Mouse (Mus musculus) cerebellum, adult 11-12 months (tissue): Measurements from ENCODE around the gene Rras.
"Not testable (repeated sequence)": the region's sequence is repeated elsewhere in the genome, so short reads cannot be mapped to it uniquely, and the experiment has no call there.

Source experiments
- DNase-seq: peaks from one replicate; pipeline ENCODE4 v3.0.0; 2022

Gene Rras

GRCm38 (mm10) chr7:45000539-45001114 is 17.1 kb upstream of the Rras start:
- DNase-seq: no peak

- DNase-seq: peak; percentile 40
Observed at GRCm38 (mm10) chr7:45002440-45002839, 15.3 kb upstream of the Rras start.

- DNase-seq: no peak
Observed at GRCm38 (mm10) chr7:45004546-45004945, 13.2 kb upstream of the Rras start.

GRCm38 (mm10) chr7:45005321-45005992 is 12.3 kb upstream of the Rras start:
- peak; percentile 31 for DNase-seq

GRCm38 (mm10) chr7:45006503-45006902 is 11.3 kb upstream of the Rras start:
- no peak for DNase-seq

GRCm38 (mm10) chr7:45007141-45007540 is 10.6 kb upstream of the Rras start:
- peak; percentile 33 for DNase-seq

- DNase-seq: no peak
Observed at GRCm38 (mm10) chr7:45007846-45008245, 9.9 kb upstream of the Rras start.

GRCm38 (mm10) chr7:45008411-45008810 is 9.3 kb upstream of the Rras start:
- peak; percentile 41 for DNase-seq

- no peak for DNase-seq
Observed at GRCm38 (mm10) chr7:45012011-45012410, 5.8 kb upstream of the Rras start.

GRCm38 (mm10) chr7:45012824-45013223 is 4.9 kb upstream of the Rras start:
- DNase-seq: peak; percentile 55

- peak; percentile 51 for DNase-seq
Observed at GRCm38 (mm10) chr7:45013366-45014095, 4.2 kb upstream of the Rras start.

GRCm38 (mm10) chr7:45014096-45014451 is 3.7 kb upstream of the Rras start:
- DNase-seq: peak; percentile 48

GRCm38 (mm10) chr7:45015344-45015956 is 2.3 kb upstream of the Rras start:
- no peak for DNase-seq

GRCm38 (mm10) chr7:45015957-45016612 is 1.7 kb upstream of the Rras start, which contains the start of gene Scaf1:
Gene Scaf1, minus strand, starts transcription at chr7:45016363.
- peak; percentile 100 for DNase-seq

GRCm38 (mm10) chr7:45016761-45017160 is 1.0 kb upstream of the Rras start:
- no peak for DNase-seq

GRCm38 (mm10) chr7:45019031-45019571 is 1.3 kb downstream of the Rras start:
- peak; percentile 55 for DNase-seq

GRCm38 (mm10) chr7:45020225-45020624 is 2.5 kb downstream of the Rras start:
- peak; percentile 52 for DNase-seq

GRCm38 (mm10) chr7:45023711-45024110 is 6.0 kb downstream of the Rras start:
- not testable (repeated sequence) for DNase-seq

- DNase-seq: no peak
Observed at GRCm38 (mm10) chr7:45024281-45025248, 6.8 kb downstream of the Rras start.

GRCm38 (mm10) chr7:45025601-45026220 is 8.0 kb downstream of the Rras start:
- DNase-seq: peak; percentile 32

- no peak for DNase-seq
Observed at GRCm38 (mm10) chr7:45026256-45026655, 8.5 kb downstream of the Rras start.
